Mouse (Mus musculus) hindbrain, embryonic 16.5 days (tissue): ENCODE data around the gene Hoxb2. TPM values are rescaled to one million over a fixed set of nuclear protein-coding genes. Genes with fewer than 3 reads are reported as not detected.

ENCODE experiments used
- ATAC-seq: fragments of 200-750 bp; cut with Nextera tagmentation; 2 replicates; pipeline ENCODE4 v1.8.0; 2017; ENCODE audit warnings: moderate TSS enrichment, moderate library complexity
- H3K27ac ChIP-seq: fragments of 300-500 bp; sonication (generic); 2 replicates; pipeline ENCODE4 v1.5.1; 2014; ENCODE audit warnings: low read depth, mild to moderate bottlenecking, control low read depth, low read length, moderate library complexity
- H3K27me3 ChIP-seq: fragments of 300-500 bp; sonication (generic); replicated peaks from 2 replicates; pipeline ENCODE4 v1.6.1; 2014; ENCODE audit warnings: low read length; ENCODE audit not compliant: control insufficient read depth, insufficient read depth
- H3K36me3 ChIP-seq: fragments of 300-500 bp; sonication (generic); 2 replicates; pipeline ENCODE4 v1.6.1; 2014; ENCODE audit warnings: mild to moderate bottlenecking, low read length, moderate library complexity, mixed read lengths; ENCODE audit not compliant: control insufficient read depth, insufficient read depth
- H3K4me1 ChIP-seq: fragments of 300-500 bp; sonication (generic); 2 replicates; pipeline ENCODE4 v1.6.1; 2014; ENCODE audit warnings: low read depth, low read length; ENCODE audit not compliant: control insufficient read depth, insufficient read depth
- H3K4me2 ChIP-seq: fragments of 300-500 bp; sonication (generic); 2 replicates; pipeline ENCODE4 v1.6.1; 2014; ENCODE audit warnings: mild to moderate bottlenecking, low read length, control low read depth, moderate library complexity
- H3K4me3 ChIP-seq: fragments of 300-500 bp; sonication (generic); 2 replicates; pipeline ENCODE4 v1.5.1; 2014; ENCODE audit warnings: mild to moderate bottlenecking, low read length, control low read depth, moderate library complexity
- H3K9ac ChIP-seq: fragments of 300-500 bp; sonication (generic); 2 replicates; pipeline ENCODE4 v1.6.1; 2014; ENCODE audit warnings: low read depth, mild to moderate bottlenecking, control low read depth, low read length, moderate library complexity
- H3K9me3 ChIP-seq: fragments of 300-500 bp; sonication (generic); 2 replicates; pipeline ENCODE4 v1.6.1; 2014; ENCODE audit warnings: mild to moderate bottlenecking, low read length, moderate library complexity; ENCODE audit not compliant: control insufficient read depth
- whole genome bisulfite sequencing: fragments of 180-500 bp; shearing (Covaris S2); extraction: QIAGEN DNeasy Blood & Tissue Kit; methylation state at CpG from one replicate; pipeline ENCODE4 v1.1.7; 2014; 5-methylcytosine and 5-hydroxymethylcytosine counted together
- polyA plus RNA-seq: library from polyadenylated mRNA; unstranded; fragments of >200 nt; fragmentation: Nextera tagmentation; extraction: Ambion mirVana; gene quantifications from 2 replicates; pipeline ENCODE4 v1.2.1, GENCODE M21; 2015

Hoxb2 gene
- polyA plus RNA-seq, 1 experiment from 2014 or later: 20.0 TPM

DNA sequence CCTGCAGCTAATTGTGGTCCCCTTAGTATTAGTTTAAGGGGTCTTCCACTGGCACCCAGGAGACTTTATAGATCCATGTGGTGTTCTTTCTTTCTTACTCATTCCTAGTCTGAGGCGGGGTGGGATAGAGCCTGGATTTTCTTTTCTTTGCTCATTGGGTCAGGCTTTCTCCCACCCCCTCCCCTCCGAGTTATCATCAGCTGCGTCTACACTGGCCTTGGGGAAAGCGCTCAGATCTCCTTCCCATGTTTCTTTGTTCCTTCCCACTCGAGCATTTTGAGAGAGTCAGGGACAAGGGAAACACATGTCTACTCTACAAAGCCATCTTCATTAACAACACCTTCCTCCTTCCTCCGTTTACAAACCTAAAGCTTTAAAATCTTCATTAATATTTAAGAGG is 13.3 kb upstream of the Hoxb2 start:
- peak overlapping the region; percentile 91 for H3K27ac ChIP-seq
- H3K36me3 ChIP-seq: no peaks in the 10 kb centered on the region

DNA sequence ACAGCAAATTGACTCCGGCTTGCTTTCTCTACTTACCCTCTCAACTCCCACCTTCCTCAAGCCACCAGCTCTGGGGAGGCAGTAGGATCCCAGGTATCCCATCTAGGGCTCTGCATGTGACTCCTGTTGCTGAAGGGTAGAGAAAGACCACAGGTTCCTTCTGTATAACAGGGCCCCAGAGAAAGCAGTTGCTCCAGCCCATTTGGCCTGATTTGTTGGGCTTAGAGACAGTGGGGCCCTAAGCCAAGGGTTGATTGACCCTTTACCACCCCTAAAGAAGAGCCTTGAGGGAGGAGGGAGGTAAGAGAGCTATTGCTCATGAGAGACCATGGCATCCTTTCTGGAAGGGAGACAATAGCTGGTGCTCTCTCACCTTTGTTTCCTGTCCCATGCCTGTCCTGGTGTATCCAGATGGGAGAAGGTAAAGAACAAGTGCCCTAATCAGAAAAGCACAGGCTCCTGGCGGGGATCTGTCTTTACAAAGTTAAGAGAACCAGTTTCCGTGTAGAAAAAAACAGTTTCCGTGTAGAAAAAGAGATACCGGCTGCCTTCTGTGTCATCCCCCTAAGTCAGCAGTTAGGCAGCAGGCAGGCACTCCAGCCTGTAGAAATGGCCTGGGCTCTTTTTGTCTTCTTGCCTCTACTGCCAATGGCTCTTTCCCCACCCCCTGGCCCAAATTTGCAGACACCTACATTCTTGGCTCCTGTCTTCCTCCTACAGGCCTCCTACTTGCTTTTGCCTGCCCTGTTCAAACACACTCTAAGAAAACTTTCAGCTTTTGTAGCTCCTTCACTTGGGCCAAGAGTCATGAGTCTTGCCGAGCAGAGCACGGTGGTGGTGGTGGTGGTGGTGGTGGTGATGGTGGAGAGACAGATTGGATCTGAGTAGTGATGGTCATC is 11.1 kb upstream of the Hoxb2 start:
- no peaks in the 10 kb centered on the region for H3K9me3 ChIP-seq
- whole genome bisulfite sequencing: 16% methylated on average over 7 of the region's 7 CpGs
- peaks cover 7% of the 10 kb centered on the region for H3K4me1 ChIP-seq
- peak overlapping the region; percentile 3; the same call in 1 of the 2 replicates for H3K9ac ChIP-seq
- ATAC-seq: no peak
- H3K36me3 ChIP-seq: no peaks in the 10 kb centered on the region
- H3K4me2 ChIP-seq: peak overlapping the region; percentile 62
- H3K4me3 ChIP-seq: peak overlapping the region; percentile 6; the same call in 1 of the 2 replicates
- H3K27me3 ChIP-seq: peaks cover 25% of the 10 kb centered on the region
- peak overlapping the region; percentile 91 for H3K27ac ChIP-seq

More for the DNA sequence above, 13.3 kb upstream of the Hoxb2 start:
- Histone ChIP-seq H3K4me3 (peak overlapping the region; percentile 18), H3K4me2 (peak overlapping the region; percentile 62), H3K4me1 (peaks cover 7% of the 10 kb centered on the region; the same call in 1 of the 2 replicates), H3K27me3 (peaks cover 29% of the 10 kb centered on the region), H3K9ac (peak overlapping the region; percentile 47), H3K9me3 (no peaks in the 10 kb centered on the region)
- 4% methylated on average over 6 of the region's 6 CpGs for WGBS
- no peak for ATAC-seq

DNA sequence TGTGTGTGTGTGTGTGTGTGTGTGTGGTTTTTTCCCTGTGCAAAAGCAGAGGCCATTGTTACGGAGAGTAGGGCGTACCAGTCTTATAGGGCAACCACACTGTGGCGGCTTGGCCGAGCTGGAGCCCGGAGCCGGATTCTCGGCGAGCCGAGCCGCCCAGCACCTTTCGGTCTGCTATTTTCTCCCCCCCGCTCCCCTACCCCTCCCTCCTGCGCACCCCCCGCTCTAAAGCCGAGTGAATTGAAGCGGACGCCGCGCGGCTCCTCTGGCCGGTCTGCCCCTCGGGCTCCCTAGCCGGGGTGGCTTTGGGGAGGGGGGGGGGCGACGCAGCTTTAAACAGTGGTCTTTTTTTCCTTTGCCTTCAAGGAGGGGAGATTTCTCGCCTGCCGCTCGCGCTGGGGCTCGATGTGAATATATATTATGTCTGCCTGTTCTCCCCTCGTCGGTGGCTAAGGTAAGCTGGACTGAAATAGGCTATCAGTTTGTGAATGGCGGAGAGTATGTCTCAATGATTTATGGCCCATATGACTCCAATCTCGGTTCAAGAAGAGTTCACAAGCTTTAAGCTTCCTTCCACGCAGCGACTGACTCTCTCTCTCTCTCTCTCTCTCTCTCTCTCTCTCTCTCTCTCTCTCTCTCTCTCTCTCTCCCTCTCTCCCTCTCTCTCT is 9.5 kb upstream of the Hoxb2 start:
- H3K4me1 ChIP-seq: peaks cover 13% of the 10 kb centered on the region

GRCm38 (mm10) chr11:96341701-96342575 is 8.4 kb upstream of the Hoxb2 start:
- peak overlapping the region; percentile 91 for H3K27ac ChIP-seq
- H3K36me3 ChIP-seq: no peaks in the 10 kb centered on the region
- no peak for ATAC-seq
- H3K27me3 ChIP-seq: peaks cover 28% of the 10 kb centered on the region
- H3K4me1 ChIP-seq: peaks cover 20% of the 10 kb centered on the region
- 1% methylated on average over 40 of the region's 40 CpGs for WGBS
- peak overlapping the region; percentile 41 for H3K4me3 ChIP-seq
- H3K9ac ChIP-seq: peak overlapping the region; percentile 65
- peak overlapping the region; percentile 62 for H3K4me2 ChIP-seq
- no peaks in the 10 kb centered on the region for H3K9me3 ChIP-seq

More for the DNA sequence above, 9.5 kb upstream of the Hoxb2 start:
- peak overlapping the region; percentile 62 for H3K4me2 ChIP-seq
- peaks cover 27% of the 10 kb centered on the region for H3K27me3 ChIP-seq
- under 1% methylated on average over 27 of the region's 36 CpGs for WGBS
- peak overlapping the region; percentile 60 for H3K9ac ChIP-seq
- peak overlapping the region; percentile 91 for H3K27ac ChIP-seq
- ATAC-seq: peak; percentile 63
- H3K4me3 ChIP-seq: peak overlapping the region; percentile 41
- H3K9me3 ChIP-seq: no peaks in the 10 kb centered on the region
- H3K36me3 ChIP-seq: no peaks in the 10 kb centered on the region

DNA sequence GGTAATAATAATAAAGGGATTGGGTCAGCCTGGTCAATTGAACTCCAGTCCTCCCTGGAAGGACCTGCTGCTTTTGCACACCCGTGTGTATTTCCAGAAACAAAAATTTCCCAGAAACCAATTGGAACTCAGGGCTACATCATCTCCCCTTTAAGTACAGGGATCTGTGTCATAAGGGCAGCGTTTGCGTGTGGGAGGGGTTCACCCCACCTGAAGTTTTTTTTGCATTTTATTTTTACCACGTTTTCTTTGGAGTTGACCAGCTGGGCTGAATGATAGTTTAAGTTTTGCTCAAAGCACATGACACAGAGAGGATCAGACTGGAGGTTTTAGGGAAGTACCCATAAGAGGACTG is 7.8 kb upstream of the Hoxb2 start:
- peak overlapping the region; percentile 65 for H3K9ac ChIP-seq
- peaks cover 23% of the 10 kb centered on the region for H3K4me1 ChIP-seq
- peaks cover 28% of the 10 kb centered on the region for H3K27me3 ChIP-seq
- peak overlapping the region; percentile 91 for H3K27ac ChIP-seq
- no peaks in the 10 kb centered on the region for H3K36me3 ChIP-seq
- H3K4me3 ChIP-seq: peak overlapping the region; percentile 41
- WGBS: 1% methylated on average over 4 of the region's 4 CpGs
- no peaks in the 10 kb centered on the region for H3K9me3 ChIP-seq
- no peak for ATAC-seq
- peak overlapping the region; percentile 62 for H3K4me2 ChIP-seq

- H3K36me3 ChIP-seq: no peaks in the 10 kb centered on the region
- peaks cover 23% of the 10 kb centered on the region for H3K4me1 ChIP-seq
- H3K4me2 ChIP-seq: peak overlapping the region; percentile 62
- H3K27me3 ChIP-seq: peaks cover 26% of the 10 kb centered on the region
- no peak for ATAC-seq
- 9% methylated on average over 2 of the region's 2 CpGs for WGBS
- peak overlapping the region; percentile 91 for H3K27ac ChIP-seq
- no peaks in the 10 kb centered on the region for H3K9me3 ChIP-seq
- H3K9ac ChIP-seq: peak overlapping the region; percentile 56
- H3K4me3 ChIP-seq: peak overlapping the region; percentile 8
These were observed 7.0 kb upstream of the Hoxb2 start for GRCm38 (mm10) chr11:96343206-96343745.

DNA sequence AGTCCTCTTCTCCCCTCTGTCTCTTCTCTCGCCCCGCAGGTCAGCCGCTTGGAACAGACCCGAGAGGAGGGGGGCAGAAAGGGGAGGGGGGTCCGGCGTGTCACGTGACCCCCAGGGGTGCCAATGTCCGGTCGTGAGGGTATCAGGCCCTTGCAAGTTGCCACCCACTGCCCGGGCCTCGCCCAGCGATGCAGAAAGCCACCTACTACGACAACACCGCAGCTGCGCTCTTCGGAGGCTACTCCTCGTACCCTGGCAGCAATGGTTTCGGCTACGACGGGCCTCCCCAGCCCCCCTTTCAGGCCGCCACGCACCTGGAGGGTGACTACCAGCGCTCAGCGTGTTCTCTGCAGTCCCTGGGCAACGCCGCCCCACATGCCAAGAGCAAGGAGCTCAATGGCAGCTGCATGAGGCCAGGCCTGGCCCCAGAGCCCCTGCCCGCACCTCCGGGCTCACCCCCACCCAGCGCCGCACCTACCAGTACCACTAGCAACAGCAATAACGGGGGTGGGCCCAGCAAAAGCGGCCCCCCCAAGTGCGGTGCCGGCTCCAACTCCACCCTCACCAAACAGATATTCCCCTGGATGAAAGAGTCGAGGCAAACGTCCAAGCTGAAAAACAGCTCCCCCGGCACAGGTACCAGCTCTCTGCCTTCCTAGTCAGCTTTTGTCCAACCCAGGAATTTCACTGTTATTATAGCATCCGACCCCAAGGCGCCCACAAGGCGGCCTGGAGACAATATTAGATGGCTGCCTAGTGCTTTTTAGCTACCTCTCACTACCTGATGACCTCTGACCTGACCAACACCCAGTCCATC is 6.1 kb upstream of the Hoxb2 start:
- peak overlapping the region; percentile 30 for H3K4me3 ChIP-seq
- H3K36me3 ChIP-seq: no peaks in the 10 kb centered on the region
- peak overlapping the region; percentile 62 for H3K4me2 ChIP-seq
- H3K27me3 ChIP-seq: peaks cover 24% of the 10 kb centered on the region
- H3K9ac ChIP-seq: peak overlapping the region; percentile 62
- ATAC-seq: peak; percentile 35
- no peaks in the 10 kb centered on the region for H3K9me3 ChIP-seq
- H3K4me1 ChIP-seq: peaks cover 27% of the 10 kb centered on the region
- WGBS: 6% methylated on average over 36 of the region's 40 CpGs
- peak overlapping the region; percentile 91 for H3K27ac ChIP-seq

- Histone ChIP-seq H3K9me3 (no peaks in the 10 kb centered on the region), H3K27ac (peak overlapping the region; percentile 91), H3K4me2 (peak overlapping the region; percentile 62), H3K9ac (peak overlapping the region; percentile 62), H3K4me1 (peaks cover 29% of the 10 kb centered on the region), H3K36me3 (no peaks in the 10 kb centered on the region), H3K4me3 (peak overlapping the region; percentile 30), H3K27me3 (peaks cover 24% of the 10 kb centered on the region)
- ATAC-seq: no peak
- WGBS: 6% methylated on average over 6 of the region's 6 CpGs
These were observed 5.5 kb upstream of the Hoxb2 start for GRCm38 (mm10) chr11:96344878-96345159.
